Mouse (Mus musculus): ENCODE measurements around the gene Upk3b. TPM values are rescaled to one million over a fixed set of nuclear protein-coding genes. Genes with fewer than 3 reads are reported as not detected.
"Not testable (repeated sequence)": the region's sequence is repeated elsewhere in the genome, so short reads cannot be mapped to it uniquely, and the experiment has no call there.

Gene Upk3b
- polyA plus RNA-seq, 1 experiment from 2014 or later: 69.3 TPM

DNA sequence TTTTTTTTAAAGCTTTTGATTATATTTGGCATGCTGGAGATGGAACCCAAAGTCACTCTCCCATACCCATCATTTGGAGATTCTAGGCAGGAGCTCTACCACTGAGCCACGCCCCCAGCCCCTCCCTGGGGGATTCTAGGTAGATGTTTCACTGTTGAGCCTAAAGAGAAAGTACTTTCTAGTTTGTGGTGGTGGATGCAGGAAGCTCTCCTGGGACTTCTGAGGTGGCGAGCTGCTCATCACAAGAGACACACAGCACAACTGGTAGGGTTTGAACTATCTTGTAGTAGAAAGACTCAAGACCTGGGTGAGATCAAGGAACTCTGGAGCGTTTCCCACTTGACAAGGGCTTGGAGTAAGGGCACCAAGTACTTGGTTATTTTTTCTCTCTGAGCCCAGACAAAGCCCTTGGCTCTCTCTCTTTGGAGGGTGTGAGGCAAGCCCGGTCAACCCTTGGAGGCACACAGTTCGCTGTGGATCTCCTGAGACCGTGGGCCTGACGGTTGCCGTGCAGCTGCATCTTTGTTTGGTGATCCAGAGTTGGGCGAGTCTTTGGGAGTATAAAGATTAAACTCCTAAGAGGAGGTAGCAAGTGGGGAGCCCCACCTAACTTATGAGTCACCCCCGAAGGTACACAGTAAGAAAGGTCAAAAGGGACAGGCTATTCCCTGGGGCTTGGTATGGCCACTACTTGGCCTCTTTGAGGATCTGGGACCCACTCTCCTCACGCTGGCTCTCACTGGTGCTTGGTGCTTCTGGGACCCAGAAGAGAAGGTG is 16.2 kb downstream of the Upk3b start, which contains the start of gene Upk3bl:
TSS of gene Upk3bl (plus strand) at position 192 of the 777 bp plus-strand sequence.
- no peak within 1 kb of the TSS for H3K27ac ChIP-seq (ENCODE audit: low read depth, low read length)
- ATAC-seq (replicated peaks; ENCODE audit: insufficient number of reproducible peaks, low FRiP score, low TSS enrichment): no peak
- H3K4me1 ChIP-seq (ENCODE audit: control insufficient read depth, insufficient read depth, low read length): peaks cover 12% of the 10 kb centered on the region
- H3K4me3 ChIP-seq (ENCODE audit: low read depth, low read length): no peak within 1 kb of the TSS
- H3K9me3 ChIP-seq (replicated peaks; ENCODE audit: control insufficient read depth, low read length): no peaks in the 10 kb centered on the region
- 84% methylated on average over 11 of the region's 11 CpGs for WGBS (ENCODE audit: insufficient replicate concordance)
- no peak within 1 kb of the TSS for H3K9ac ChIP-seq (ENCODE audit: low read depth, low read length)
- no peaks in the 10 kb centered on the region for H3K36me3 ChIP-seq (ENCODE audit: control insufficient read depth, insufficient read depth, low read length)
- peaks cover 3% of the 10 kb centered on the region; the same call in 1 of the 2 replicates for H3K27me3 ChIP-seq (ENCODE audit: control insufficient read depth, insufficient read depth, low read length)
- H3K4me2 ChIP-seq: no peak within 1 kb of the TSS

DNA sequence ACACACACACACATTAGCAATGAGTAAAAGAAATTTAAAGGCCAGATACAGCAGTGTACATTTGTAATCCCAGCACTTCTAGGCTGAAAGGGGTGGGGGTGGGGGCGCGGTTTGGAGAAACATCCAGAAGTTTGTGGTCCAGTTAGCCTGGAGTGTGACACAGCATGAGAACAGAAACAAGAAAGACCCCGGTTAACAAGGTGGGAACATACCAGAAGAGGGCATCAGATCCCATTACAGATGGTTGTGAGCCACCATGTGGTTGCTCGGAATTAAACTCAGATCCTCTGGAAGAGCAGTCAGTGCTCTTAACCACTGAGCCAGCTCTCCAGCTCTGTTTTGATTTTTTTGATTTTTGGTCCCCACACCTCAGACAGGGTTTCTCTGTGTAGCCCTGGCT is 17.8 kb downstream of the Upk3b start:
- Histone ChIP-seq H3K9me3 (replicated peaks; ENCODE audit: control insufficient read depth, low read length) (no peaks in the 10 kb centered on the region), H3K4me2 (no peak overlapping the region), H3K4me3 (ENCODE audit: low read depth, low read length) (no peak overlapping the region), H3K36me3 (ENCODE audit: control insufficient read depth, insufficient read depth, low read length) (no peaks in the 10 kb centered on the region), H3K27ac (ENCODE audit: low read depth, low read length) (no peak overlapping the region), H3K9ac (ENCODE audit: low read depth, low read length) (no peak overlapping the region), H3K27me3 (ENCODE audit: control insufficient read depth, insufficient read depth, low read length) (peaks cover 17% of the 10 kb centered on the region), H3K4me1 (ENCODE audit: control insufficient read depth, insufficient read depth, low read length) (peaks cover 12% of the 10 kb centered on the region)
- WGBS (ENCODE audit: insufficient replicate concordance): 42% methylated on average over 4 of the region's 4 CpGs
- ATAC-seq (replicated peaks; ENCODE audit: insufficient number of reproducible peaks, low FRiP score, low TSS enrichment): no peak

DNA sequence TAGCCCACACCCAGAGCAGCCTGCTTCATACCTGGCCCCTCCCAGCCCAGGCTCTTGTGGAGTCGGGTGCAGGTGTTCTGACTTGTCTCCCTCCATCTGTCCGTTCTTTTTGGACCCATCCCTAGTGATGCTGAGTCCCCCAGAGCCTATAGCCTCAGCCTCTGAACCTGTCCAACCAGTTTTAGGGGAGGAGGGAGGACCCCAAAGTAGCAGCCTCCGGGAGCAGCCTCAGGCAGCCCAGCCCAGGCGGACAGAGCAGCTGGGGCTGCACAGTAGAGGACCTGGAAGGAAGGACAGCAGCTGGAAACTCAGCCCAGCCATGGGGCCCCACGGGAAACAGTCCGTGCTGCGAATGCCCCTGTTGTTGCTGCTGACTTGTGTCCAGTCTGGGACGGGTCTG is 18.8 kb downstream of the Upk3b start:
- Histone ChIP-seq H3K9me3 (replicated peaks; ENCODE audit: control insufficient read depth, low read length) (no peaks in the 10 kb centered on the region), H3K27me3 (ENCODE audit: control insufficient read depth, insufficient read depth, low read length) (peaks cover 17% of the 10 kb centered on the region), H3K4me3 (ENCODE audit: low read depth, low read length) (no peak overlapping the region), H3K9ac (ENCODE audit: low read depth, low read length) (no peak overlapping the region), H3K4me1 (ENCODE audit: control insufficient read depth, insufficient read depth, low read length) (peaks cover 1% of the 10 kb centered on the region; the same call in 1 of the 2 replicates), H3K4me2 (no peak overlapping the region), H3K36me3 (ENCODE audit: control insufficient read depth, insufficient read depth, low read length) (no peaks in the 10 kb centered on the region), H3K27ac (ENCODE audit: low read depth, low read length) (no peak overlapping the region)
- ATAC-seq (replicated peaks; ENCODE audit: insufficient number of reproducible peaks, low FRiP score, low TSS enrichment): no peak
- WGBS (ENCODE audit: insufficient replicate concordance): 25% methylated on average over 8 of the region's 8 CpGs

DNA sequence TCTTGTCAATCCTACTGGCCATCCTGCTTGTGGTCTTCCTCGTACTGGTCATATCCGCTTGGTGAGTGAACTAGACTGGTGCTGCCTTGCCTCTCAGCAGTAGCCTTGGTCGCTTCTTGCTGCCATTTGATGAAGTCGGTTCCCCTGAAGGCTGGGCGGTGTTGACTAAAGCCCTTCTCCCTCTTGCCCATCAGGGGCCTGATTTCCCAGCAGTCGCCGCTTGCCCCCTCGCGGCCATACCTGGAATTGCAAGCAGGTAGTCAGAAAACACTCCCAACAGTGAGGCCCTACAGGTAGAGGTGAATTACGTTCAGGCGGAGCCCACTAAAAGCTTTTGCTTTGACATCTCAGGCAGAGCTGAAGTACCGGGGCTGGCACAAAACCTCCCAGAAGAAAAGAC is 23.3 kb downstream of the Upk3b start:
- Histone ChIP-seq H3K4me3 (ENCODE audit: low read depth, low read length) (no peak overlapping the region), H3K4me2 (no peak overlapping the region), H3K4me1 (ENCODE audit: control insufficient read depth, insufficient read depth, low read length) (no peaks in the 10 kb centered on the region), H3K27ac (ENCODE audit: low read depth, low read length) (no peak overlapping the region), H3K9ac (ENCODE audit: low read depth, low read length) (no peak overlapping the region), H3K9me3 (replicated peaks; ENCODE audit: control insufficient read depth, low read length) (no peaks in the 10 kb centered on the region), H3K27me3 (ENCODE audit: control insufficient read depth, insufficient read depth, low read length) (peaks cover 17% of the 10 kb centered on the region), H3K36me3 (ENCODE audit: control insufficient read depth, insufficient read depth, low read length) (no peaks in the 10 kb centered on the region)
- ATAC-seq (replicated peaks; ENCODE audit: insufficient number of reproducible peaks, low FRiP score, low TSS enrichment): no peak
- WGBS (ENCODE audit: insufficient replicate concordance): 10% methylated on average over 12 of the region's 12 CpGs

DNA sequence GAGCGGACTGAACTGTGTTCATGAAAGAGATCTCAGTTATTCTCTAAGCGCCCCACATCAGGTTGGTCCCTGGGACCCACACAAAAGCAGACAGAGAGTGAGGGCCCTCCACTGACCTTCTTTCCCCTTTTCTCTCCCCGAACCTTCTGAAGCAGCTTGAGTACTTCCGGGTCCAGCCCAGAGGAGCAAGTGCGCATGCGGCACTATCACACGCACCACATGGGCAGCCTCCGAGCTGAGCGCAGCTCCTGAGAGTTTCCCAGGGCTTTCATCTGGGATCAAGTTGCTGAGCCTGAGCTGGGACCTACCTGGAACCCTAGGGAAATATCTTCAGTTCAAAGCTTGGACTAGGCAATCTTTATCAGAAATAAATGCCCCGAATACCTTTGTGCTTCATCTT is 25.6 kb downstream of the Upk3b start:
- no peak overlapping the region for H3K4me3 ChIP-seq (ENCODE audit: low read depth, low read length)
- H3K9me3 ChIP-seq (replicated peaks; ENCODE audit: control insufficient read depth, low read length): no peaks in the 10 kb centered on the region
- no peak for ATAC-seq (replicated peaks; ENCODE audit: insufficient number of reproducible peaks, low FRiP score, low TSS enrichment)
- H3K4me2 ChIP-seq: no peak overlapping the region
- no peak overlapping the region for H3K27ac ChIP-seq (ENCODE audit: low read depth, low read length)
- H3K4me1 ChIP-seq (ENCODE audit: control insufficient read depth, insufficient read depth, low read length): no peaks in the 10 kb centered on the region
- no peaks in the 10 kb centered on the region for H3K36me3 ChIP-seq (ENCODE audit: control insufficient read depth, insufficient read depth, low read length)
- 89% methylated on average over 10 of the region's 10 CpGs for WGBS (ENCODE audit: insufficient replicate concordance)
- peaks cover 14% of the 10 kb centered on the region for H3K27me3 ChIP-seq (ENCODE audit: control insufficient read depth, insufficient read depth, low read length)
- no peak overlapping the region for H3K9ac ChIP-seq (ENCODE audit: low read depth, low read length)

DNA sequence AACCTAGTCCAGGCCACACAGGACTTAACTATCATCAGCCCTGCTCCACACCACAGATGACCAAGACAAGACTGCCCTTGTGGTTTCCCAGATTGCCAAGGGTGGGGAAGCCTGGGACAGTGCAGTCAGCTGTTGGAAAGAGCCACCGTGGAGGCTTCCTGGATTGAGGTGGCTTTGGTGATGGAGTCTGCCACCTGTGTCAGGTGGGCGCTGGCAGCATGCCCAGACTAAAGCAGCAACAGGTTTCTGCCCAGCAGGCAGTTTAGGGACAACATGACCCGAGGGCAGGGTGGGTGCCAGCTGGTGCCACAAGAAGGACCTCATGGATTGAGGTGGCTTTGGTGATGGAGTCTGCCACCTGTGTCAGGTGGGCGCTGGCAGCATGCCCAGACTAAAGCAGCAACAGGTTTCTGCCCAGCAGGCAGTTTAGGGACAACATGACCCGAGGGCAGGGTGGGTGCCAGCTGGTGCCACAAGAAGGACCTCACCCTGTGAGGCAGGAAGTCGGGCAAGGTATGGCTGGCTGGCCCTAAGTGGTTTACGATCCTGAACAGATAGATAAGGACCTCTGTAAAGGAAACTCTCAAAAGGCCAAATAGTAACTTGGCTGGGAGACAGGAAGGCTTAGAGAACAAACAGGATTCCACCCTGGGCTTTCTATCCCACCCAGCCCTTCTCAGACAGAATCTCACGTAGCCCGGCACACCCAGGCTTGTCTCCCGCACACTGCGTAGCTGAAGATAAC is 28.3 kb downstream of the Upk3b start:
- H3K36me3 ChIP-seq (ENCODE audit: control insufficient read depth, insufficient read depth, low read length); H3K27ac ChIP-seq (ENCODE audit: low read depth, low read length); H3K4me2 ChIP-seq; H3K4me3 ChIP-seq (ENCODE audit: low read depth, low read length); ATAC-seq (replicated peaks; ENCODE audit: insufficient number of reproducible peaks, low FRiP score, low TSS enrichment); H3K4me1 ChIP-seq (ENCODE audit: control insufficient read depth, insufficient read depth, low read length); H3K9me3 ChIP-seq (replicated peaks; ENCODE audit: control insufficient read depth, low read length); H3K27me3 ChIP-seq (ENCODE audit: control insufficient read depth, insufficient read depth, low read length); H3K9ac ChIP-seq (ENCODE audit: low read depth, low read length): not testable (repeated sequence)
- WGBS (ENCODE audit: insufficient replicate concordance): 59% methylated on average over 11 of the region's 11 CpGs

DNA sequence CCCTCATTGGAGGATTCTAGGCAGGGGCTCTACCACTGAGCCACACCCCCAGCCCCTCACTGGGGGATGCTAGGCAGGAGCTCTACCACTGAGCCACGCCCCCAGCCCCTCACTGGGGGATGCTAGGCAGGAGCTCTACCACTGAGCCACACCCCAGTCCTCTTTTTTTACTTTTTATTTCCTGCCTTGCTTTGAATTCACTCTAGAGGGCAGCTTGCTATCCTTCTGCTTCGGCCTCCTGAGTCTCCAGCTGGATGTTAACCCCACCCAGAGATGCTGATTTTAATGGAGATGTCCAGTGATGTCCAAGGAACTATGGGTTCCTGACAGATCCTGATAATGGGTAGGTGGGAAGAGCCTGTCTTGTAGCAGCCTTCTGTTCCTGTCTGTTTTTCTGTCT is 31.1 kb downstream of the Upk3b start:
- Histone ChIP-seq H3K4me1 (ENCODE audit: control insufficient read depth, insufficient read depth, low read length) (no peaks in the 10 kb centered on the region), H3K9me3 (replicated peaks; ENCODE audit: control insufficient read depth, low read length) (no peaks in the 10 kb centered on the region), H3K9ac (ENCODE audit: low read depth, low read length) (no peak overlapping the region), H3K4me3 (ENCODE audit: low read depth, low read length) (no peak overlapping the region), H3K36me3 (ENCODE audit: control insufficient read depth, insufficient read depth, low read length) (no peaks in the 10 kb centered on the region), H3K27me3 (ENCODE audit: control insufficient read depth, insufficient read depth, low read length) (no peaks in the 10 kb centered on the region; the same call in 1 of the 2 replicates), H3K27ac (ENCODE audit: low read depth, low read length) (no peak overlapping the region), H3K4me2 (no peak overlapping the region)
- 63% methylated on average over 2 of the region's 2 CpGs for WGBS (ENCODE audit: insufficient replicate concordance)
- no peak for ATAC-seq (replicated peaks; ENCODE audit: insufficient number of reproducible peaks, low FRiP score, low TSS enrichment)

DNA sequence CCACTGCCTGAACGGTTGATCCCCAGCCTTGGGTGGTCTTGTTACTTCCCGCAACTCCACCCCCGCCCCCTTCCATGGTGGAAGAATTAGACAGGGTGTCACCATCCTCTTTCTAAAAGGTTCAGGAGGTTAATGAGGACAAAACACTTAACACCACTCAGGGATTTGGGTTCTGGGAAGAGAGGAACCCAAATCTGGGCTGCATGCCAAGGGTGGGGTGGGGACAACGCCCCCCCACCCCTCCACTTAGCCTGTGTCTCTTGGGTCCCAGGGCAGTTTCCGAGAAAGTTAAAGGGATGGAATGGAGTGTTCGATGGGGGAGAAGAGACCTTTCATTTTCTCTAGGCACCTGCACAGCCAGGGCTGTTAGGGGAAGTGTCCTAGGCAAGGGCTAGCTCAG is 34.8 kb downstream of the Upk3b start:
- H3K4me1 ChIP-seq (ENCODE audit: control insufficient read depth, insufficient read depth, low read length): no peaks in the 10 kb centered on the region
- no peaks in the 10 kb centered on the region for H3K9me3 ChIP-seq (replicated peaks; ENCODE audit: control insufficient read depth, low read length)
- no peak overlapping the region for H3K27ac ChIP-seq (ENCODE audit: low read depth, low read length)
- no peaks in the 10 kb centered on the region for H3K36me3 ChIP-seq (ENCODE audit: control insufficient read depth, insufficient read depth, low read length)
- no peak overlapping the region for H3K4me2 ChIP-seq
- H3K9ac ChIP-seq (ENCODE audit: low read depth, low read length): no peak overlapping the region
- no peak for ATAC-seq (replicated peaks; ENCODE audit: insufficient number of reproducible peaks, low FRiP score, low TSS enrichment)
- no peak overlapping the region for H3K4me3 ChIP-seq (ENCODE audit: low read depth, low read length)
- 63% methylated on average over 6 of the region's 6 CpGs for WGBS (ENCODE audit: insufficient replicate concordance)
- H3K27me3 ChIP-seq (ENCODE audit: control insufficient read depth, insufficient read depth, low read length): no peaks in the 10 kb centered on the region; the same call in 1 of the 2 replicates
